16 mouse cellular contexts compared by ENCODE assay signal in genomic region chr5:148107324-148107723, GRCm38 (mm10).
DNase-seq lines count a peak whose midpoint lies in the region; ATAC-seq and TF ChIP-seq lines count a peak whose summit lies in the region.
"Had no signal": no experiment of that assay in that cellular context is flagged by ENCODE, and none has a peak within 500 bp of the region (broad histone marks: within the 10 kb centered on the region; RNA-seq: fewer than 3 reads in every experiment).

No protein-coding gene starts in this region.

- H3K9ac ChIP-seq in kidney, postnatal 0 days (ENCODE audit: low read depth, low read length), result no peak overlapping the region
- H3K9ac ChIP-seq in hindbrain, embryonic 11.5 days (ENCODE audit: low read depth, low read length), result no peak overlapping the region
- H3K9ac ChIP-seq: embryonic facial prominence, embryonic 15.5 days; forebrain, embryonic 15.5 days; limb, embryonic 12.5 days; stomach, embryonic 15.5 days had no signal

- no peaks in the 10 kb centered on the region for H3K4me1 ChIP-seq in kidney, postnatal 0 days (replicated peaks; ENCODE audit: insufficient read depth, low read length)
- no peaks in the 10 kb centered on the region; the same call in 1 of the 2 replicates for H3K4me1 ChIP-seq in hindbrain, embryonic 11.5 days (replicated peaks; ENCODE audit: control insufficient read depth, insufficient read depth, low read length)
- H3K4me1 ChIP-seq: embryonic facial prominence, embryonic 15.5 days; limb, embryonic 12.5 days; stomach, embryonic 15.5 days had no signal

- H3K36me3 ChIP-seq in kidney, postnatal 0 days (ENCODE audit: insufficient read depth, low read length), result no peaks in the 10 kb centered on the region
- H3K36me3 ChIP-seq in hindbrain, embryonic 11.5 days (ENCODE audit: control insufficient read depth, insufficient read depth, low read length), result no peaks in the 10 kb centered on the region
- H3K36me3 ChIP-seq: embryonic facial prominence, embryonic 15.5 days; forebrain, embryonic 15.5 days; limb, embryonic 12.5 days; stomach, embryonic 15.5 days had no signal

- peak; percentile 28; the same call in 1 of the 2 replicates for TF ChIP-seq CTCF in kidney, postnatal 0 days (IDR thresholded peaks at IDR 0.05; ENCODE audit: low read depth)

- WGBS in kidney, postnatal 0 days, result 88% methylated on average over 6 of the region's 6 CpGs
- WGBS in hindbrain, embryonic 11.5 days, result 81% methylated on average over 6 of the region's 6 CpGs

- no peak for ATAC-seq in kidney, postnatal 0 days (replicated peaks; ENCODE audit: low FRiP score, low read depth)
- 0 out of 2 replicates have a peak, but pooled peaks have one; percentile 10 for ATAC-seq in hindbrain, embryonic 11.5 days (ENCODE audit: low FRiP score)
- no peak for ATAC-seq in megakaryocyte progenitor cell, adult 5-6 weeks (replicated peaks; ENCODE audit: poor library complexity)
- ATAC-seq: CD4-positive, CD25-positive, alpha-beta regulatory T cell, adult 4 months; forebrain, embryonic 15.5 days; lung, postnatal 0 days had no signal

- no peak overlapping the region for H3K27ac ChIP-seq in kidney, postnatal 0 days
- H3K27ac ChIP-seq in hindbrain, embryonic 11.5 days (ENCODE audit: low read depth, low read length), result peak overlapping the region; percentile 56; the same call in 1 of the 2 replicates
- H3K27ac ChIP-seq: embryonic facial prominence, embryonic 15.5 days; forebrain, embryonic 15.5 days; limb, embryonic 12.5 days; stomach, embryonic 15.5 days had no signal

- no peak overlapping the region for H3K4me2 ChIP-seq in kidney, postnatal 0 days (ENCODE audit: low read length)
- no peak overlapping the region for H3K4me2 ChIP-seq in hindbrain, embryonic 11.5 days (replicated peaks; ENCODE audit: low read depth, low read length)
- H3K4me2 ChIP-seq: embryonic facial prominence, embryonic 15.5 days; forebrain, embryonic 15.5 days; limb, embryonic 12.5 days; stomach, embryonic 15.5 days had no signal

- no peaks in the 10 kb centered on the region for H3K9me3 ChIP-seq in kidney, postnatal 0 days (replicated peaks; ENCODE audit: low read length)
- no peaks in the 10 kb centered on the region for H3K9me3 ChIP-seq in hindbrain, embryonic 11.5 days (ENCODE audit: control insufficient read depth, low read length)
- H3K9me3 ChIP-seq: embryonic facial prominence, embryonic 15.5 days; forebrain, embryonic 15.5 days; limb, embryonic 12.5 days; stomach, embryonic 15.5 days had no signal

- no peaks in the 10 kb centered on the region for H3K27me3 ChIP-seq in kidney, postnatal 0 days (ENCODE audit: insufficient read depth, low read length)
- no peaks in the 10 kb centered on the region for H3K27me3 ChIP-seq in hindbrain, embryonic 11.5 days (ENCODE audit: control insufficient read depth, insufficient read depth, low read length)
- H3K27me3 ChIP-seq: embryonic facial prominence, embryonic 15.5 days; forebrain, embryonic 15.5 days; limb, embryonic 12.5 days; stomach, embryonic 15.5 days had no signal

- DNase-seq in kidney, postnatal 0 days (ENCODE audit: low spot score), result no peak
- DNase-seq in kidney, postnatal 10 days, result no peak
- peak; percentile 55 for DNase-seq in retina, embryonic 14.5 days (ENCODE audit: low spot score)
- DNase-seq in retina, postnatal 1 day, result no peak
- DNase-seq in hindbrain, embryonic 11.5 days (ENCODE audit: low spot score), result peak; percentile 26
- DNase-seq in urinary bladder, postnatal 4 days (ENCODE audit: low spot score in 2 of 2), result no peak
- DNase-seq: adrenal gland, postnatal 25 days; gastrocnemius, postnatal 10 days; thymus, postnatal 4 days had no signal

- no peak overlapping the region for H3K4me3 ChIP-seq in kidney, postnatal 0 days (replicated peaks; ENCODE audit: low read depth, low read length)
- H3K4me3 ChIP-seq in hindbrain, embryonic 11.5 days (ENCODE audit: low read depth, low read length), result no peak overlapping the region
- H3K4me3 ChIP-seq: embryonic facial prominence, embryonic 15.5 days; forebrain, embryonic 15.5 days; limb, embryonic 12.5 days; stomach, embryonic 15.5 days had no signal

Comparison
In these comparisons a context has a peak if more than half of its experiments do, and no peak if none do; other contexts are left out.
1. DNase-seq: peak in retina, embryonic 14.5 days (single experiment) and hindbrain, embryonic 11.5 days (single experiment); none in kidney, postnatal 0 days (single experiment), kidney, postnatal 10 days (single experiment), retina, postnatal 1 day (single experiment) and urinary bladder, postnatal 4 days (0 of 2).